Mouse (Mus musculus): ENCODE measurements around the gene Styx.
A peak's percentile ranks its signal among the peaks of the same experiment; 100 is the strongest.
"Not testable (repeated sequence)": the region's sequence is repeated elsewhere in the genome, so short reads cannot be mapped to it uniquely, and the experiment has no call there.

Styx gene

DNA sequence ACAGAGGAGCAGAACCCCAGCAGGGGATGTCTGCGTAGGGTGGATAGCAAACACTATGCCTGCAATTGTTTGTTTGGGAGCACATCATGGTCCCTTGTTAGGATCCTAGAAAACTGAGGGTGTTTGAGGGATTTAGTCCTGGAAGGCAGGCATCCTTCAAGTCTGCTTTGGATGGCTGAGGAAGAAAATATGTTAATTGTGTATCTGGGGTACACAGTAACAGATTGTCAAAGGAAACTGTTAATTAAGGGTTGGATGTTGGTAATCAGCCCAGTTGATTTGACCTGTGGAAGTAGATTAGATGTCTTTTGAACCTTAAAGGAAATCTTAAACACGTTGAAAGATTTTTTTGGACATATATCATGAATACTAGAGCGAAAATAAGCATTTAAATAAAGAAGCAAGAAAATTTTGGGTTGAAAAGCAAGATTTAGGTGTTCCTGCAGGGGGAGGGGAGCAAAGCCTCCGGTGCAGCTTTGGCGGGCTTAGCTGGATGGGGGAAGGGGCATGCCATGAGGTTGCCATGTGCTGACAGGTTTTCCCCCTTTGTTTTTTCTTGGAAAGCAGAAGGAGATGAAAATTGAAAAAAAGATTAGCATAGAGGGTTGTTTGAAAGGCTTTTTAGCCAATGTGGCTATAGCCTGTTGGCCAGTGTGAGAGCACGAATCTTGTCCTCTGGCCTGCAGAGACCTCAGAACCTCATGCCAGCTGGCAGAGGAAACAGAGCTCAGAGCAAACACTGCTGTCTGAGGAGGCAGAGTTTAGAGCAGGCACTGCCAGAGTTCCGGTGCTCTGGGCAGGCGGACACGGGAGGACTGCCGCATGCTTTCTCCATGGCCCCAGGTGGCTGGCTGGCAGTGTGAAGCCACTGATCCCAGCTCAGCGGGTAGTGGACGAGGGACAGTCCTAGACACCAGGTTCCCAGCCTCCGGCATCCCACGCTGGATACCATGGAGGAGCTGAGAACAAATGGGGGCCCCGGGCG lies 13.6 kb downstream of the Styx start:
- no peak for DNase-seq (ENCODE audit: low spot score in 2 of 2)

DNA sequence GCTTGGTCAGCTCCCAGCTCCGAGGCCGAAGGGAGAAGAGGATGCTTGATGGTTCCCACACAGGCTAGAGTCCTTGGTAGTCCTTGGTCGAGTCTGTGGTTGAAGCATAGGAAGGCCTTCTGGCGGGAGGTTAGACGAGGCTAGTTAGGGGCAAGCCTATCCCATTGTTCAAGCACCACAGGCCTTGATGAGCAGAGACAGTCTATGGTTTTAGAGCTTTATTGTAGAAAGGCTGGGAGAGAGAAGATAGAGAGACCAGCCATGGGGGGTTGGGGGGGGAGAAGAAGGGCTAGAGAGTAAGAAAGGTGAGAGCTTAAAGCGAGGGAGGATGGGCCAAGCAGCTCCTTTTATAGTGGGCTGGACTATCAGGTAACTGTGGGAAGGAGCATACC lies 14.3 kb downstream of the Styx start:
- no peak for DNase-seq (ENCODE audit: low spot score in 2 of 2)

DNA sequence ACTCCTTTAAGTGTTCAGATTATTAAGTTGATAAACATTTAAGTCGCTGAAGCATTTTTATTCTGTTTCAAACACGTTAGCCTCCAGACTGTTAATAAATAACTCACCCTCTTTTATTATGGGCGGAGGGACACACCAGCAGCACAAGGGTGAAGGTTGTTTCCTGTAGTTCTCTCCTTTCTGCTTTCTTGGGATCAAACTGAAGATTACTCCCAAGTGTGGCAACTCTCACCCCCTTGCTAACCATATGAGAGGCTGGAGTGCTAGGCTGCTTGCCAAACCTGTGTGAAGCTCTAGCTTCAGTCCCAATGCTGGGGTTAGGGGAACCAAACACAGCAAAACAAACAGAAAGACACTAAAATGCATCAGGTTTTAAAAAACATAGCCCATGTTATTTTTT lies 27.9 kb downstream of the Styx start:
- DNase-seq (ENCODE audit: low spot score in 2 of 2), result no peak

DNA sequence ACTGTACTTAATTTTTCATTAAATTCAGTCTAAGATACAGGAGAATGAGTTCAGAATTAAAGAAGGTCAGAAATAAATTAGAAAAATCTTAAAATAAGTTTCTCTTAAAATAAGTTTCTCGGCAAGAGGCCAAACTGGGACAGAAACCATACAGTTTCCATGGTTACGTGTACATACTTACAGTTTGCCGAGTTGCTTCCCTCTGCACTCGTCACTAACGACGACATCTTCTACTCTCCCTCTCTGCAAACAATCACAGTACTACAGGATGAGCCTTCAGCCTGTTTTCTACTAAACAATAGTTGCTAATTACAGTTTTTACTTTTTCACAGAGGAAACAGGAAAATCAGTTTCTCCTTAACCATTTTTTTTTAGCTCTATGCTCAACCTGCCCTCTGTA lies 29.9 kb downstream of the Styx start:
- DNase-seq (ENCODE audit: low spot score in 2 of 2), result no peak

DNA sequence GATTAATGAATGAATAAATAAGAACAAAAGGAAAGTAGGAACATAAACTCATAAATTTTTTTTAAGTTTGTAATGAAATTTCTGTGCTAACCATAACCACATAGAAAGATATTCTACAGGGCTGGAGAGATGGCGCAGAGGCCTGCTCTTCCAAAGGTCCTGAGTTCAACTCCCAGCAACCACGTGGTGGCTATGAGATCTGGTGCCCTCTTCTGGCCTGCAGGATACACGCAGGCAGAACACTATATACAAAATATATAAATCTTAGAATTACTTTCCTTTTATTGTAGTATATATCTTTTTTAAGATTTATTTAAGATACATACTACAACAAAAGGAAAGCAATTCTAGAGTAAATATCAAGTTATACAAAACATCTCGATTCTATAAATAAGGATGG lies 32.0 kb downstream of the Styx start:
- no peak for DNase-seq (ENCODE audit: low spot score in 2 of 2)

DNA sequence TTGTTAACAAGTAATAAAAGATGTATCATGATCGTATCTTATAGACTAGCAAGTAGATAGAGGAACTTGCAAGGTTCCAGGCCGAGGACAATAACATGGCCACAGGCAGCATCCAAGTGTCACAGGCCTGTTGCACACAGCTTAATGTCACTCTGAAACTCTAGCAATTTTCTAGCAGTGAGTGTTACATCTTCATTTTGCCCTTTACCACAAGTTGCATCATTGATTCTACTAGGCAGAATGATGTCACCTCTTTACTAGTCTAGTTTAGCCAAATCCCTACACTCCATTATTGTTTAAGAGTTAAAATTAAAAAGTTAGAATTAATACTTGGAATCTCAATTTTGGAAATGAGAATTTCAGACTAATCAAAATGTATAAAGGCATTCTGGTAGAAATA lies 34.7 kb downstream of the Styx start:
- DNase-seq (ENCODE audit: low spot score in 2 of 2), result no peak

DNA sequence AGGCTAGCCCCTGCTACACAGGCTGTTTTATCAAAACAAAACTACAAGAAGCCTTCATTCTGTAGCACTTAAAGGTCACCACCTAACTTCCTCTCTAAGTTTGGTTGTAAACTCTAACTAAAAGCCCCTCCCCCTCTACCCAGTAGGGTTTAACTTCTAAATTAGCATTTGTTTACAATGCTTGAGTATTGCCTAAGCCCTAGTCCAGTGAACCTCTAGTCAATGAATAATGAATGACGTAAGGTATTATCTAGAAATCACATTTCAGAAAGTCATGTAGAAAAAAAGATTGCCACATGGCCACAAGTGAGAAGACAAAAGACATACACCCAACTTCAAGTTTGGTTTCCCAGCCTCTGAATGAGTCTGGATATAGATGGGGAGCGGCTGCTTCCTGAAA lies 36.6 kb downstream of the Styx start:
- no peak for DNase-seq (ENCODE audit: low spot score in 2 of 2)

DNA sequence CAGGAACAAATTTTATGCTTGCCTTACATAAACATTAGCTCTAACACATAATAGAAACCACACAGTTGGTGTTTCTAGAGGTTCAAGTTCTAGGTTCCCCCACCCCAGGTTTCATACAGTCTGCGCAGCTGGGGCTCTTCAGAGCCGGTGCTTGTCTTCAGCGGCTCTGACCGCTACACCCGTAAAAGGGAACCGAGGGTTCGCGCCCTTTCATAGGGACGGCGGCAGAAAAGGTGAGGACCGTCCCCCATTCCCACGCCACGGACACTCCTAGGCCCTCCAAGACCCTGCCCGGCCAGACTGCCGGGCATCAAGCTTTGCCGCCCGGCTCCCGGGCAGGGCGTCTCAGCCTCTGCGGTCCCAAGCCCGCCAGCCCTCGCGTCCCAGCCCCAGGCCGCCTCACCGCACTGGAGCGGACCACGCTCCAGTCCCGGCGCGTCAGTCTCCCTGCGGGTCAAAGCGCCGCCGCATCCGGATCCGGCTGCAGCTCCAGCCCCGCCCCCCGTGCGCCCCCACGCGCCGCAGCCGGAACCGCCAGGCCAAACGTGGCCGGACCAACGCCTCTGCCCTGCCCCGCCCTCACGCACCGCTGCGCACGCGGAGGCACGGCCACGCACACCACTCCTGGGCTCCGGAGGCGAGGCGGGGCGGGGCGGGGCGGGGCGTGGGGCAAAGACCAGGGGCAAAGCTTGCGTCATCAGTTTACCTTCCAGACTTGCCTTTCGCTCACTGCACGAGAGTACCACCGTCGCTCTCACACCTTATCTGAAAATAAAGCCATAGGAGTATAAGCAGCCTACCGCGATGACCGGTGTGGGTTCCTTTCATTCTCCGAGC lies 37.7 kb downstream of the Styx start:
- DNase-seq (ENCODE audit: low spot score in 2 of 2), result peak; percentile 66 to 67

DNA sequence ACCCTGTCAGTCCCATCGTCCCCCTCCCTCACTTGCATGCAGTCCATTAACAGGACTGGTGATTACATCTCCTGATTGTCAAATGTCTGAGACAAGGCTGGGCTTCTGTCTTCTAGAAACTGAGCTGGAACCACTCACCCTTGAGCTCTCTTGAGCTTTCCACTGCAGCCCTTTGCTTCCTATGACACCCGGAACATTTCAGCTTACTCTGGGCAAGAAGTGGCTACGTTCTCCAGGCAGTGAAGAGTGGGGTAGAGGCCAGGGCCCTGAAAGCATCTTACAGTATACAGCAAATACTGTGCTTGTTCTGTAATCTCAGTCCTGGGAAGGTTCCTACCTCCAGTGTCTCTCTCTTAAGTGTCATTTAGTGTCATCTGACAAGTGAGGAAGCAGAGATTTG lies 38.3 kb downstream of the Styx start:
- DNase-seq (ENCODE audit: low spot score in 2 of 2), result no peak

DNA sequence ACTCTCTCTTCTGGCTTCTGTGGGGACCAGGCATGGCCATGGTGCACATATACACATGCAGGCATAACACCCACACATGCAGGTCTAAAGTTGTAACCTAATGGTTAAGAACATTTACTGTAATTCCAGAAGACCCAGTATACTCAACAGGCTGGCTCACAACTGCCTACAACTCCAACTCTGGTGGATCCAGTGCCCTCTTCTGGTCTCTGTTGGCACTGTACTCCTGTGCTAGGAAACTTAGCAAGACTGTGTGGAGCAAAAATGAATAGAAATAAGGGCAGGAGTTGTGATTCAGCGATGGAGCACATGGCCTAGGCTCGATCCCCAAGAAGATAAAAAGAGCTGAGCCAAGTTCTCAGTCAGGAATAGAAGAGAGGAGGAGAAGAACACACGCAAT lies 48.9 kb downstream of the Styx start:
- no peak for DNase-seq (ENCODE audit: low spot score in 2 of 2)

DNA sequence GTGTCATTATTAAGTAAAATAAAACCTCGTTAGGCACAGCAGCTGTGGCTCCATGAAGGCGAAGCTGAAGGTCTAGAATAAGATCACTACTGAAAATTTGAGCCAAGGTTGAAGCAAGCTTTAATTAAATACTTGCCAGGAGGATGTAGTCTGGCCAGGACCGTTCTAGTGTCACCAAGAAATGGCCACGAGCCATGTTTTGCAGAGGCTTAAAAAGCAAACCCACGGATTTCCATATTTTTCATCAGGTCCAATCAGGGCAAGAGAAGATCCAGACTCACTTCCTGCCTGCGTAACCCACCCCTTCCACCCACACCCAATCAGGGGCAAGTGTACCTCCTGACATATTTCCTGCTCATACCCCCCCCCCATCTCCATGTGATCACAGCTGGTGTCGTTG lies 52.8 kb downstream of the Styx start:
- no peak for DNase-seq (ENCODE audit: low spot score in 2 of 2)

DNA sequence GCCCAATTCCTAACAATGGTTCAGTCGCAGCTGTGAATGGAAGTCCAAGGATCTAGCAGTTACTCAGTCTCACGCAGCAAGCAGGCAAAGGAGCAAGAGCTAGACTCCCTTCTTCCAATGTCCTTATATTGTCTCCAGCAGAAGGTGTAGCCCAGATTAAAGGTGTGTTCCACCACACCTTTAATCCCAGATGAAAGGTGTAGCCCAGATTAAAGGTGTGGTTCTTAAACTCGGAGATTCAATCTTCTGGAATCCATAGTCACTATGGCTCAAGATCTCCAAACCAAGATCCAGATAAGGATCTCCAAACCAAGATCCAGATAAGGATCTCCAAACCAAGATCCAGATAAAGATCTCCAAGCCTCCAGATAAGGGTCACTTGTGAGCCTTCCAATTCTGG lies 53.9 kb downstream of the Styx start, which contains the start of gene Gnpnat1:
Gene Gnpnat1, minus strand, starts transcription at position 101 of the 400 bp plus-strand sequence.
- not testable (repeated sequence) for DNase-seq (ENCODE audit: low spot score in 2 of 2)

DNA sequence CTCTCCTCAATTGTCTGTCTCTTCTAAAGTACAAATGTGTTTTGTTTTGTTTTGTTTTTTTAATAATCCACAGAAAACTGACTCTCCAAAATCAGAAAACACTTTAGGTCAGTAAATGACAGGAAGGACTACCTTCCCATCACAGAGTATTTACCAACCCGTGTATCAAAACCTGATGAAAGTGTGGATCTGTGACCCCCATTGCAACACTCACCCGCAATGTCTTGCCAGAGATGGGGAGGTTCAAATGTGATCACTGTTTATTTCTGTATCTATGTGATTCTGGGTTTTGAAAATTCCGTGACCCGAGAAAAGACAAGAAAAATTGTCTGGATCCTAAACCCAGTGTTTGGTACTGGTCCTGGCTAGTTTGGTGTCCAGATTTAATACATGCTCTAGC lies 65.4 kb downstream of the Styx start:
- no peak for DNase-seq (ENCODE audit: low spot score in 2 of 2)

DNA sequence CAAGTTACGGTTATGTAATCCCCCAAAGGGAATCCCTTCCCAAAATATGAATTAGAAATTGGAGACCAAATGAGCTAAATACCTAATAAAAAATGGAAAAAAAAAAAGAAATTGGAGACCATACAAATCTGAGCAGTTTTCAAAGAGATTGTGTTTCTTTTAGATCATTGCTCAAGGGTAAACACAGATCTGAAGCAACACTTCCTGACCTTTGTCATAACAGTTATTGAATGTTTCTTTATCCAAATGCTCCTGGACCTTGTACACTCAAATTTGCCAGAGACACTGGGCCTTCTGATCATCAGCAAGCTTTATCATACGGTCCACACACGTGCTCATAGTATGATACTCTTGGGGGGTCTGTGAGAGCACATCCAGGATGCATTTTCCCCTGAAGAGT lies 67.7 kb downstream of the Styx start:
- no peak for DNase-seq (ENCODE audit: low spot score in 2 of 2)

DNA sequence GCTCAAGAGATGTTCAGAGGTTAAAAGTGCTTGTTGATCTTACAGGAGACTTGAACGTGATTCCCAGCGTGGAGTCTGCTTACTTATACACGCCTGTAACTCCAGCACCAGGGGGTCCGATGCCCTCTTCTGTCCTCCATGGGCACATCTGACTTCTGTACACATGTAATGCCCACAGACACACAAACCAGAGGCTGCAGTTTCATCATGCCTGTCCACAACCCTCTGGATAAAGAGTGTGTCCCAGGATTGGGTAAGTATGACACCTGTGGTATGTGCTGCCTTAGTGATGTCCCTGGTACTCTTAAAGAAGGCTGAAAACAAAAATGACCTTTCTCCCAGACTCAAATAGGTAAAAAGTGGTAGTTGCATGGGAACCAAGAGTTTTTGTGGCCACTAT lies 68.4 kb downstream of the Styx start:
- no peak for DNase-seq (ENCODE audit: low spot score in 2 of 2)

DNA sequence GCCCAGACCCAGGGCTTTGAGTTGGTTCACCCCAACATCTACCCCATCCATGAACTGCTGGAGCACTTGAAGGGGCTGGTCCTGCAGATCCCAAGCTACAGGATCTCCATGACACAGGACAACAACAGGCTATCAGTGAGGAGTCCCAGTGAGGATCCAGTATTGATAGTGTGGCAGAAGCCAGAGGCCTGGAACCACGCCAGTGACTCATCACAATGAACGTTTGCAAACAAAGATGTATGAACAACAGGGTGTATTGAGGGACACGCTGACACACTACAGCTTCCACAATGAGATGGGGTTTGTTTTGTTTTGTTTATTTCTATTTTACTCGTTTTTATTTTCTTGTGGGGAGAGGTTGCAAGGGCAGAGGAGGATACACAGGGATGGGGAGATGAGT lies 71.5 kb downstream of the Styx start:
- DNase-seq (ENCODE audit: low spot score in 2 of 2), result no peak

DNA sequence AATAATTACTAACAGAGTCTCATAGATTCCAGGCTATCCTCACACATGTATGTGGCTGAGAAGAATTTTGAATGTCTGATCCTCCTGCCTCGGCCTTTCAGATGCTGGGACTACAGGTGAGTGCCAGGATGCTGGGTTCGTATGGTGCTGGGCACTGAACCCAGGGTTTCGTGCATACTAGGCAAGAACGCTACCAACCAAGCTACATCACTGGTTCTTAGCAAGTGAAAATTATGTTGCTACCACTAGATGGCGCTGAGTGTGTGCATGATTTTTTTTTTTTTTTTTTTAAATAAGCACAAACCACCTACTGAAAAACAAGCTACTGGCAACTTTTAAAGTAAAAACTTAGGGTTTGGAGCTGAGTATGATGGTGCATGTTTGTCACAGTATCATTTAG lies 72.3 kb downstream of the Styx start:
- no peak for DNase-seq (ENCODE audit: low spot score in 2 of 2)

DNA sequence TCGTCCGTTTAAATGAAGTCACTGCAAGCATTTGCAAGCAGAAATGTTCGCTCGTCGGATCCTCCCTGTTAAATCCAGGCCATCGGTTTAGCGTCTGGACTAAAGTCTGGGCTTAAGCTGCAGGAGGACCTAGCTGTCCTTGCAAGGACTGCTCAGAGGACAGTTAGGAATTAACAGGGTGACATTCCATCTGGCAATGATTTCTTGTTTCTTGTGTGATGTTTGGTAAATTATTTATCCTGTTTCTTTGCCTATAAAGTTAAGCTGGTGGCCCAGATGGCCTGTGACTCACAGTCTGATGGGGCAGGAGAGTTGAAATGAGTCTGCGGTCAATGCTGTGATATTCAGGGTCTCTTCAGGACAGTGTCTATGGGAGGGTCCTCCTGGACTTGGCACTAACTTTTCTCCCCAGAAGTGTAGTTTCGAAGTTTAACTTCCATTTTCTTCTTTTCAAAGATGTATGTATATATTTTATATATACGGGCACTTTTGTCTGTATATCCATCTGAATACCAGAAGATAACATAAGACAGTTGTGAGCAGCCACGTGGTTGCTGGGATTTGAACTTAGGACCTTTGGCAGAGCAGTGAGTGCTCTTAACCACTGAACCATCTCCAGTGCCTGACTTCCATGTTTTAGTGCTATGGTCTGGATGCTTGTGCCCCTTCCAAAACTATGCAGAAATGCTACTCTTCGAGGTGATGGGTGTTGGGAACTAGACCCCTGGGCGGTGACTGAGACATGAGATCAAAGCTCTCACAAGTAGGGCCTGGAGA lies 79.4 kb downstream of the Styx start:
- no peak for DNase-seq (ENCODE audit: low spot score in 2 of 2)

DNA sequence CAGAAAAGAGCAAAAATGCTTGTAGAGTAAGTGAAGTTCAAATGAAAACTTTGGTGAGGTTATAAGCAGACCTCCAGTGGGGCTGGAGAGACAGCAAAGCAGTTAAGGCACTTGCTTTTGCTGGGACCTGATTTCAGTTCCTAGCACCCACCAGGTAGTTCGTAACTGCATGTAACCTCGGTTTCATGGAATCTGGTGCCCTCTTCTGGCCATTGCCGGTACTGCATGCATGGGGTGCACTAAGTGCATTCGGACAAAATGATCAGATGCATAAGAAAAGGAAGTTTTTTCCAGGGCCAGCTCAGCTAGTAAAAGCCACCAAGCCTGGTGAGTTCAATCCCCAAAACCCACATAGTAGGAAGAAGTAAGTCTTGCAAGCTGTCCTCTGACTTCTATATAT lies 81.1 kb downstream of the Styx start:
- DNase-seq (ENCODE audit: low spot score in 2 of 2), result no peak

DNA sequence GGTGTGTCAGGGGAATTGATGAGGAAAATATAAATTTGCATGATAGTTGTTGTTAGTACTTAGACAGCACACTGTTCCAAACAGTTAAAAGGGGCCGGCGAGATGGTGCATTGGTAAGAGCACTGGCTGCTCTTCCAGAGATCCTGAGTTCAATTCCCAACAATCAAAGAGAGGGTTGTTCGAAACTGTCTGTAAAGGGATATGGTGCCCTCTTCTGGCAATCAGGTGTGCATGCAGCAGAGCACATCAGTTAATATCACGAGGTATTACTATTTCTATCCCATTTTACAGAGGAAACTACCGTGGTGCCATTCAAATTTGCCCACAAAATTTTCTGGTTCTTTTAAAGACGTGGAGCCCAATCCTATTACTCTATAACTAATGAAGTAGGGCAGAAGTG lies 83.3 kb downstream of the Styx start:
- DNase-seq (ENCODE audit: low spot score in 2 of 2), result no peak

DNA sequence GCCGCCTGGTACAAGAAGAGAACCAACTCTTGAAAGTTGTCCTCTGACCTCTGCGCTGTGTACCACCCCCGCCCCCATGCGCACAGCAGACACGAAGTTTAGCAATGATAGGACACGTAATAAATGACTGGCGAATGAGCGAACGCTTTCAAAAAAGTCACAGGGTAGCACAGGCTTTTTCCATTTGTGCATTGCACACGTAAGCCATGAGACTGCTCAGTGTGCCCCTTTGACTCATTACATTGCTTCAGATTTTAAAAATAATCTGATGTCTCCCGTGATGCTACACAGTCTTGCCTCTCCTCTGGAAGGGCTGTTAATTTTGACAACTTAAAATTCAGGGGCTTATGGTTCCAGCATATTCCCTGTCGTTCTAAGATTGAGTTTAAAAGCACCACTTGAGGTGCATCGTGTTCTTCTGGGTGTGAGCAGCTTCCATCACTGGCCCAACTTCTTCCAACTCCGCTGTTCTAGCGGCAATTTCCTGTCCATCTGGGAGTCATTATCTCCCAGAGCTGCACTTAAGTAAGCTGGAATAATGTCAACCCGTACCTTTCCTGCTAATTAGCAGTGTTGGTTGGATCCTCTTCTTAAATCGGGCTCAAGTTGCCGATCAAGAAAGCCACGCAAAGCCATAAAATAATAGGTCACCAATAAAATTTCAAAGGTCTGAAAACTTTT lies 87.5 kb downstream of the Styx start:
- DNase-seq (ENCODE audit: low spot score in 2 of 2), result no peak

DNA sequence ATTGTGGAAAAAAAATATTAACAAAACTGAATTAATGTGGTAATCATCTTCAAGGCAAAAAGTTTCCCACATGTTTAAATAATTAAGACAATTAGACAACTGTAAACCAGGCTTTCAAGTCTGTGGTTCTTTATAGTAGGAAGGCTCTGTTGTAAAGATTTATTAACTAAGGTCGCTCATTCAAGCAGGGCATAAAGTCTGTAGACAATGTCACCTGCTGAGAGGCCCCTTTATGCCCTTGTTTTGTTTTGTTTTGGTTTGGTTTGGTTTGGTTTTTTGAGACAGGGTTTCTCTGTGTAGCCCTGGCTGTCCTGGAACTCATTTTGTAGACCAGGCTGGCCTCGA lies 88.0 kb downstream of the Styx start:
- DNase-seq (ENCODE audit: low spot score in 2 of 2), result no peak
